Mouse (Mus musculus) mouse embryonic stem cell (cell line): ENCODE measurements around the gene Ccdc182.

ENCODE experiments used
- in situ Hi-C, 2 experiments: fragments of 300-500 bp; cut with MboI; formaldehyde crosslinking; loops; 1 replicate in 1 of 2; 3 replicates in 1 of 2; pipeline ENCODE4 v1.14.3; 2019 to 2020; ENCODE audit warnings: low sequenced_read_pairs in 2 of 2, low pct_unique_long_range_greater_than_20kb in 1 of 2, mixed read lengths in 1 of 2; ENCODE audit not compliant: unreplicated experiment in 1 of 2

The Ccdc182 gene

GRCm38 (mm10) chr11:88276534-88277308 is 17.1 kb upstream of the Ccdc182 start:
- in situ Hi-C loops: loop anchor here in 1 of 2 experiments (25.0 kb wide), 1 partner anchor 536 kb away; no protein-coding TSS in a partner anchor

GRCm38 (mm10) chr11:88279006-88279405 is 14.9 kb upstream of the Ccdc182 start:
- in situ Hi-C loops: loop anchor here in 1 of 2 experiments (25.0 kb wide), 1 partner anchor 533 kb away; no protein-coding TSS in a partner anchor

GRCm38 (mm10) chr11:88280426-88280836 is 13.4 kb upstream of the Ccdc182 start:
- in situ Hi-C loops: loop anchor here in 1 of 2 experiments (25.0 kb wide), 1 partner anchor 532 kb away; no protein-coding TSS in a partner anchor

GRCm38 (mm10) chr11:88281428-88282119 is 12.3 kb upstream of the Ccdc182 start:
- in situ Hi-C loops: loop anchor here in 1 of 2 experiments (25.0 kb wide), 1 partner anchor 531 kb away; no protein-coding TSS in a partner anchor

GRCm38 (mm10) chr11:88282516-88282915 is 11.3 kb upstream of the Ccdc182 start:
- in situ Hi-C loops: loop anchor here in 1 of 2 experiments (25.0 kb wide), 1 partner anchor 530 kb away; no protein-coding TSS in a partner anchor

- in situ Hi-C loops: loop anchor here in 1 of 2 experiments (25.0 kb wide), 1 partner anchor 526 kb away; no protein-coding TSS in a partner anchor
Measured at GRCm38 (mm10) chr11:88286019-88286418, 7.8 kb upstream of the Ccdc182 start.

- in situ Hi-C loops: loop anchor here in 1 of 2 experiments (25.0 kb wide), 1 partner anchor 524 kb away; no protein-coding TSS in a partner anchor
Measured at GRCm38 (mm10) chr11:88288400-88288799, 5.5 kb upstream of the Ccdc182 start.

- in situ Hi-C loops: loop anchor here in 1 of 2 experiments (25.0 kb wide), 1 partner anchor 523 kb away; no protein-coding TSS in a partner anchor
Measured at GRCm38 (mm10) chr11:88288805-88289340, 5.0 kb upstream of the Ccdc182 start.

- in situ Hi-C loops: loop anchor here (10.0 to 25.0 kb wide), 2 partner anchors 521 to 524 kb away; no protein-coding TSS in a partner anchor
Measured at GRCm38 (mm10) chr11:88291245-88291644, 2.6 kb upstream of the Ccdc182 start.

- in situ Hi-C loops: loop anchor here (10.0 to 25.0 kb wide), 2 partner anchors 521 to 523 kb away; no protein-coding TSS in a partner anchor
Measured at GRCm38 (mm10) chr11:88291688-88292087, 2.2 kb upstream of the Ccdc182 start.

- in situ Hi-C loops: loop anchor here (10.0 to 25.0 kb wide), 2 partner anchors 518 to 520 kb away; no protein-coding TSS in a partner anchor
Measured at GRCm38 (mm10) chr11:88294394-88294710, 494 bp downstream of the Ccdc182 start.

- in situ Hi-C loops: loop anchor here (10.0 to 25.0 kb wide), 2 partner anchors 517 to 520 kb away; no protein-coding TSS in a partner anchor
Measured at GRCm38 (mm10) chr11:88295298-88295697, 1.4 kb downstream of the Ccdc182 start.

- in situ Hi-C loops: loop anchor here (10.0 to 25.0 kb wide), 2 partner anchors 515 to 517 kb away; no protein-coding TSS in a partner anchor
Measured at GRCm38 (mm10) chr11:88297526-88297925, 3.7 kb downstream of the Ccdc182 start.

- in situ Hi-C loops: loop anchor here (10.0 to 25.0 kb wide), 2 partner anchors 513 to 515 kb away; no protein-coding TSS in a partner anchor
Measured at GRCm38 (mm10) chr11:88299345-88299744, 5.5 kb downstream of the Ccdc182 start.

GRCm38 (mm10) chr11:88301619-88302018 is 7.8 kb downstream of the Ccdc182 start:
- in situ Hi-C loops: no loop called here

GRCm38 (mm10) chr11:88305759-88306158 is 11.9 kb downstream of the Ccdc182 start:
- in situ Hi-C loops: no loop called here

- in situ Hi-C loops: no loop called here
Measured at GRCm38 (mm10) chr11:88307616-88308543, 14.0 kb downstream of the Ccdc182 start.
